Mouse (Mus musculus) G1E-ER4 (cell line): ENCODE data around the gene Rnasek. TPM values are rescaled to one million over a fixed set of nuclear protein-coding genes. Genes with fewer than 3 reads are reported as not detected.

ENCODE experiments used
- GATA1 ChIP-seq: IDR thresholded peaks from one replicate; pipeline ENCODE4 v1.8.0; 2012; ENCODE audit warnings: low read length, inconsistent platforms
- polyA plus RNA-seq: library from polyadenylated mRNA; stranded (reverse); fragments of >175 nt; gene quantifications from 2 replicates; pipeline ENCODE4 v1.2.3, GENCODE M21; 2012

Rnasek gene
- 142 and 145 TPM in 2 replicates for polyA plus RNA-seq

GRCm38 (mm10) chr11:70239541-70240279, at the start of gene Rnasek, which contains the start of gene Gm21988:
Rnasek (minus strand) TSS chr11:70239842.
Gm21988 (minus strand) TSS chr11:70239830.
- TF ChIP-seq GATA1: no peak

- TF ChIP-seq GATA1: no peak
Measured at GRCm38 (mm10) chr11:70289236-70289635, 49.6 kb upstream of the Rnasek start.

DNA sequence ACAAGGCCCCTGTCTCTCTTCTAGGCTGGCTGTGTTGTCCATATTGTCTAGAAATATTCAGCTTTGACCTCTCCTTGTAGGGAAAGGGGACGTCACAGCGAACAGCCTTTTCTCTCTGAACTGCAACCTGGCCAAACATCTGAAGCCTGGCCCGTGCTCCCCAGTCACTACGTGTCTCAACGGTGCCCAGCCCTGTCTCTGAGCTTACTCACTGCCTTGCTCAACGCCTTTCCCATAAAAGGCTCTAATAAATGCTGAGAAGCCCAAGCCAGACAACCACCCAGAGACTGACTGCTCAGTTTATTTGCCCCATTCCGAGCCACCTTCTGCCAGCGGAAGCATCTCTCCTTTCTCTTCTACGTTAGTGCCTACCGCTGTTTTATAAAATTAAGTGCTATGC, 48.5 kb upstream of the Rnasek start:
- TF ChIP-seq GATA1: no peak

GRCm38 (mm10) chr11:70285686-70286085, 46.0 kb upstream of the Rnasek start:
- no peak for TF ChIP-seq GATA1

DNA sequence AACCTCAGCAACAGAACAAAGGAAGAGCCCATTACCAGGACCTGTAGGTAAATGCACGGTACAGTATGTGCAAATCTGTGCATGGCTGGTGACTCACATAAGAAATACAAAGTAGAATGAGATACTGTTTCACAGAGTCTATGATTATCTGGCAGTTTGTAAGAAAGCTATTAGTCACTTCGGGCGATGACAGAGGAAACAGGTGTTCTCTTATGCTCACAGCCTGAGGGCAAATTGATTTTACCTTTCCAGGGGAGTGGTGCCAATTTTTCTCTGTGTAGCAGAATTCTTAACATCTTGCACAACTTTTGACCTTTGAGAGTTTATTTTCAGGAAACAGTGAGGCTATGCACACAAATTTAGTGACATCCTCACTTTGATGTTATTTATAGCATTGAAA, 45.1 kb upstream of the Rnasek start:
- TF ChIP-seq GATA1: no peak

DNA sequence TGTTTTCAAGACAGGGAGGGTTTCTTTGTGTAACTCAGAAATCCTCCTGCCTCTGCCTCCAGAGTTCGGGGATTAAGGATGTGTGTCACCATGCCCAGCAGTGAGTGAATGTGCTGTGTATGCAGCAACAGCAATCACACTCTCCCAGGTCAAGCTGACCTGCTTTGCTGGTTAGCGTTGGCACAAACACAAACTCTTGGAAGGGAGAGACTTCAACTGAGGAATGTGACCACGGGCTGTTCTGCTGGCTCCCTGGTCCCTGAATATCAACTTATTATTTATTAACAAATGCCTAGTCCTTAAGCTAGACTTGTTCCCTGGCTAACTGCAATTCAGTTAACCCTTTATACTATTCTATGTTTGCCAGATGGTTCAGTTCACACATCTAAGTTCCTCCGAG, 44.0 kb upstream of the Rnasek start:
- TF ChIP-seq GATA1: no peak

GRCm38 (mm10) chr11:70280441-70280840, 40.8 kb upstream of the Rnasek start:
- TF ChIP-seq GATA1: no peak

DNA sequence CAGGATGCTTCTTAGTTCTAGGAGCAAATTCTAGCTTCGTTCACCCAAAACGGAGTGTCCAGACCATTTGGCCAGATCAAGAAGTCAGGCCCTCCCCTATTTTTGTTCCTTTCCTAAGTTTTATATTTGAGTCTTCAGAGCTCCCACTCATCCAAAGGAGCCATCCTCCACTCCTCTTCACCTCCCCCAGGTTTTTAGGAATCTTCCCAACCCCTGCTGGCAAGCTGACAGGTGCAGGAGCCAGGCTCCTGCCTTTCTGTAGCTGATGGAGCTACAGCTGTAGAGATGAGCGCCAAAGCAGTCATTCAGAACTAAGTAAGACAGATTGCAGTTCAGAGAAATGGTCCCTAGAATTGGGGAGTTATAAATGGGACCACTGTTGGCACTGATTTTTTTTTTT, 39.3 kb upstream of the Rnasek start:
- TF ChIP-seq GATA1: no peak

GRCm38 (mm10) chr11:70271641-70272040, 32.0 kb upstream of the Rnasek start:
- TF ChIP-seq GATA1: no peak

GRCm38 (mm10) chr11:70266405-70266804, 26.8 kb upstream of the Rnasek start:
- TF ChIP-seq GATA1: no peak

DNA sequence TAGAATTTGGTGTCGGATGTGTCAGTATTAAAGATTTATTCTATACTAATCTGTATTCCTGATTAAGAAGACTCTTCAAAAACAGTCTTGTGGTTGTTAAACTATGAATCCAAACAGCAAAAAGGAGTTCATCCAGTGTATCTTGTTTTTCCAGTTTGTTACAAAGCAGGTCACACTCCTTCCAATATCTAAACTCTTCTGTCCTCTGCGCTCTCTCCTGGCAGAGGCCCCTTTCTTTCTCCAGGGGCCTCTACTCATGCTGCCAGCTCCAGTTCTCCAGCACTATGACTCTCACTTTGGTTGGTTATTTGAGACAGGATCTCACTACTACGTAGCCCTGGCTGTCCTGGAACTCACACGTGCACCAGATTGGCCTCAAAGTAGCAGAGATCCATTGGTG, 26.2 kb upstream of the Rnasek start:
- TF ChIP-seq GATA1: no peak

DNA sequence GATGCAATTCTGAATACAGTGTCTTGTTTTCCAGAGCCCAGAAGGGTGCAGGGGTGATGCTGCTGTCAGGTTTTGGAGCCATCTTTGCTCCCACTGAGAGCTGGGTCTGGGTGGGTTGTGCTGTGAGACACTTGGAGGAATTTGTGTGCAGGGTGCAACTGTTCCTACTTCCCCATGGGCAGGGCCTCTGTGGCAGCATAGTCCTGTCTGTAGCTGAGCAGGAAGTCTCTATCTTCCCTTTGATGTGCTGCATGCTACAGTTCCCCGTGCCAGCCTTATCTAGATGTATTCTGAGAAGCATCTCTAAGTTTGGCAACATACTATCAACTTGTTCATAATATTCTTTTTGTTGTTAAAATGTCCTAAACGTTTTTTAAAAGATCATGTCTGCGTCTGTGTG, 25.6 kb upstream of the Rnasek start:
- TF ChIP-seq GATA1: no peak

GRCm38 (mm10) chr11:70259035-70259434, 19.4 kb upstream of the Rnasek start:
- TF ChIP-seq GATA1: no peak

GRCm38 (mm10) chr11:70254931-70255531, 15.4 kb upstream of the Rnasek start, which contains the start of gene Alox12:
Alox12 (minus strand) TSS chr11:70255353.
- no peak for TF ChIP-seq GATA1

- TF ChIP-seq GATA1: no peak
Measured at GRCm38 (mm10) chr11:70254337-70254736, 14.7 kb upstream of the Rnasek start.

GRCm38 (mm10) chr11:70251853-70252252, 12.2 kb upstream of the Rnasek start:
- no peak for TF ChIP-seq GATA1

DNA sequence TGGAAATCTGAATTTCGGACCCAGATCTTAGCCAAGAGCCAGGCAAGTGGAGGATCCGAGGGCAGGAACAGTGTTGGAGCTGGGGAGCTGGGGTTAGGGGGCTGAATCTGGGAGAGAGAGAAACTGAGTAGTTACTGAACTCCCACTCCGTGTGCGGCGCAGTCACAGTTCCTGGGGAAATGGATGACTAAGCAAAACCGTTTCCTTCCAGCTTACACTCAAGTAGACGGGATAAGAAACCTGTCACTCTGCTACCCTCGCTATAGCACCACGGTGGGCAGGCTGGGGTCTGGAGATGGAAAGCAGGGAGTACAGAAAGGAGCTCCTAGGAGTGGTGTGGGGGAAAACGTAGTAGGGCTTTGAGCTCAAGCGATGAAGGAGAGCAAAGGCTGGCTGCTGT, 10.5 kb upstream of the Rnasek start:
- TF ChIP-seq GATA1: no peak

DNA sequence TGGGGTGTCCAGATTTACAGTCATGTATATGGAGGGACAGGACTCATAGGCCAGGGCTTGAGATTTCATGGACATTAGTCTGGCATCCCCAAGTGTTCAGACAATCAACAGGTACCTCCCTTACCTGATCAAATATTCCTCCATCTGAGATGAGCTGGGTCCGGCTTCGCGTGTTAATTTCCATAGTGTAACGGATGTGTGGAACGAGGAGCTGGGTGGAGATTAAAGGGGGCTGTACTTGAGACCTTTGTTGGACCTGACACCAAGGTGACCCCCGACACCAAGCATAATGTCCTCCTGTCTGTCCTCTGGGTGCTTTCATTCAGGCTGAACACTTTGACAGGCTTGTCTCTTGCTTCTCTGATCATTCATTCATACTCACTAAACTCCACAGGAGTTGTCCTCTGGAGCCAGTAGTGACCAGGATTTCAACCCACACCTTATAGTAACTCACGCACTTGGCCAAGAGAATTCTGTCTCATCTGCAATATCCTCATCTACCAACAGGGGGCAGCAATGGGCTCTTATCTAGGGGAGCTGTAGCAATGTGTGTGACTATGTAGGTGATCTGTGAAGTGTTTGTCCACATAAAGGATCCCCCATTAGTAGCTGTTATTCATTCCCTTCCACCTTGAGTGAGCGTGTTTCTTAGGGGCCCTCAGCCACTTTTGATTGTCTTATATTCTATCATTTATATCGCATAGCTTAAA, 7.6 kb upstream of the Rnasek start:
- TF ChIP-seq GATA1: no peak
